Mouse (Mus musculus) thymus, postnatal 36 days (tissue): ENCODE results near the gene Ms4a4c.
"Not testable (repeated sequence)": the region's sequence is repeated elsewhere in the genome, so short reads cannot be mapped to it uniquely, and the experiment has no call there.

Source experiments
- DNase-seq, 2 experiments: peaks; one replicate each; pipeline ENCODE4 v3.0.0; 2022; ENCODE audit warnings: mixed read lengths in 2 of 2

The Ms4a4c gene

DNA sequence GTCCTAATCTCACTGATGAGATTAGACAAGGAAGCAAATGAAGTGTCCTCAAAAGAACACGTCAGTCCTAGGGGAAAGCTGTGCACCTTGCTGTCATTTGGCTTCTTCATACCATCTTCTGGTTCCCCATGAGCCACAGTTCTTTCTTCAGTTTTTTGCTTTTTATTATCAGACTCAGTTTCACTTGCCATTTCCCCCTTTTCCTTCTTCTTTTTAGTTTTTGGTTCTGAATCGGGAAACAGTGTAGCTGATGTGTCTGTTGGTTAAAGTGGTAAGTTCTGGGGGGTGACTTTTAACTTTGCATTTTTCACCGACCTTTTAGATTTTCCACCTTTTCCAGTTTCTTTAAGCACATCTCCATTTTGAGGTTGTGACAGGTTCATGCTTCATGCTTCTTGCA lies at the start of gene Ms4a4c:
Gene Ms4a4c, plus strand, starts transcription at position 244 of the 400 bp plus-strand sequence.
- DNase-seq = no peak

DNA sequence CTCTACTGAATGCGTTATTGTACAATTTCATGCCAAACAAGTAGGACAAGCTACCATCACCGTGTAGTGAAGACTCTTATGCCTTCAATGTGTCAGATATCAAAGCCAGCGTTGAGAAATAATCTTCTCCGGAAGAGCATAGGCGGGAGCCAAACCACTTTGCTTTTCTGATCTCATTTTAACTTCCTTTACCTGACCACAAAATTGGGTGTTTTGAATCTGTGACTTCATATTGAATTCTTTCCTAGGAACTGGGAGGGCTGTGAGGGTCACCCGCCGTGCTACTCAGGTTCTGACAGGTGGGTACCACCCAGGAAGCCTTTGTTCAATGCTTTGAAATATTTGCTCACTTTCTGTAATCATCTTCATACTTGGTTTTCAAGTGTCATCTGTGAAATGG lies 48.8 kb upstream of the Ms4a4c start:
- DNase-seq = peak; percentile 21 to 51

DNA sequence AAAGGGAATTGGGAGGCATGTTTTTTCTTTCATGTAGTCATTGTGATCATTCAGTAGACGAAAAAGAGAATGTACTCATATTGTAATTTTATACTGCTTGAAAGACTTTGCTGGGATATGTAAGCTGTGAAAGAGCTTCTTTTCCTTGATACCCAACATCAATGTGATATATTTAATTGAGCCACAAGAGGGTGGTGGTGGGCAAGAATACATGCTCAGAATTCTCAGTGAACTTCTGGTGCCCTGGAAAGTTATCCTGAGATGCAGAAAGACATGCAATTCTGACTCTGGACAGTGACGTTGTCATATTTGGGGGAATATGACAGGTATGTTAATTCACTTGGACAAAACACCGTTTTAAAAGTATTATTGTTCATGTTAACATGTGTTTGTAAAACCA lies 44.5 kb upstream of the Ms4a4c start:
- no peak for DNase-seq

DNA sequence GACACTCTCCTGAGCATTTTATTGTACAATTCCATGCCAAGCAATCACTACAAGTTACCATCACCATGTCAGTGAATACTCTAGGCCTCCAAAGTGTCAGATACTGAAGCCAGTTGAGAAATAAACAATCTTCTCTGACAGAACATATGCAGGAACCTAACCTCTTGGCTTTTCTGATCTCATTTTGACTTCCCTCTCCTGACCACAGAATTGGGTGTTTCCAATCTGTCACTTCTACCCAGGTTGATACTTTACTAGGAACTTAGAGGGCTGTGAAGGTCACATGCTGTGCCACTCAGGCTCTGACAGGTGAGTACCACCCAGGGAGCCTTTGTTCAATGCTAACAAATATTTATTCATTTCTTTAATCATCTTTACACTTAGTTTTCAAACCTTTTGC lies 42.6 kb upstream of the Ms4a4c start:
- no peak for DNase-seq

DNA sequence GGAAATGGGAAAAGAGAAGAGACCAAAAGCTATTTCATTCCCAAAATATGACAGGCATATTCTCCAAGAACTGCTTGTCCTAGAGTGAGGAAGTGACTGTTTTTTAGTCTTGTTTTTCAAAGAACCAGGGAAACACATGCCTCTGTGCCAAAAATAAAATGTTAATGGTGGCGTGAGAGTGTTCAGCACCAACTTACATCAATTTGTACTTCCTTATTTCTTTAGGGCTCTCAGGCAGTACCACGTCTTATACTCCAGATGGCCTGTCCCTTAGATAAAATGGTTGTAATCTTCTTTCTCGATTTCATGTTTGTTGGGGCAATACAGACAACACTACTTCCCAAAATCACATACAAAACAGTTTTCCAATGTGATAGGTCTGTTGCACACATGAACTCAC lies 36.3 kb upstream of the Ms4a4c start:
- no peak for DNase-seq

DNA sequence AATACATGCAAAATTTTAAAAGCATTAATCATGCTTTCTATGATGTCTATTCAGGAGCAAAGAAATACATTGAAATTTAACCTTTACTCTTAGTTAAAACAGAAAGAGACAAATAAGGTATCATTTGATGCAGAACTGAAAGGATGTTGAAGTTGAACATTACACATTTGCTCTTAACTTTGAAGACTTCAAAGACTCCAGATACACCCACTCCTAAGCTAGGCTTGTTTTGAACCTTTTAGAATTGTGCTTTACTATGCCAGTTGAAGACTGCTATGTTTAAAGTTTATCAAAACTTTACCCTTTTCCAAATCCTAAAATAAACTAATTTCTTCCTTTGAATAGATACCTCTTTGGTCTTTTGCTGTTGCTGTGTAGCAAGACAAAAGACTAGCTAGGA lies 33.4 kb upstream of the Ms4a4c start:
- DNase-seq = no peak

DNA sequence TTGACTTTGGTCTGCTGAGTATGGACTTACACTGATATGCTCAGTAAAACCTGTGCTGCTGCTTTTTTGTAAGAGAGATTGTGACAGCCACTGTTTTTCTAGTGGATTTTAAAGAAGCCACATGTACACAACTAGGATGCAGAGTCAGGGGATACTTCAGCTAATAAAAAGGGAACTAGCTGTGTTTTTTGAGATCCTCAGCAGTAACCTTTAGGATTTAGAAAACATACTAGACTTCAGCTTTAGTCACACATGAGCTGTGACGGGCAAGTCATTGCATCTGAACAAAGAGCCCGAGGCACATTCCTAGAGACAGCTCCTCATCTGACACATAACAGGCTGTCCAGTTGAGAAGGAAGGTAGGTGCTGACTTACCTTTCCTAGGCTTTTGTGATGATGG lies 29.3 kb upstream of the Ms4a4c start, which contains the start of gene Ms4a4a:
Gene Ms4a4a, plus strand, starts transcription at position 251 of the 400 bp plus-strand sequence.
- DNase-seq = no peak

DNA sequence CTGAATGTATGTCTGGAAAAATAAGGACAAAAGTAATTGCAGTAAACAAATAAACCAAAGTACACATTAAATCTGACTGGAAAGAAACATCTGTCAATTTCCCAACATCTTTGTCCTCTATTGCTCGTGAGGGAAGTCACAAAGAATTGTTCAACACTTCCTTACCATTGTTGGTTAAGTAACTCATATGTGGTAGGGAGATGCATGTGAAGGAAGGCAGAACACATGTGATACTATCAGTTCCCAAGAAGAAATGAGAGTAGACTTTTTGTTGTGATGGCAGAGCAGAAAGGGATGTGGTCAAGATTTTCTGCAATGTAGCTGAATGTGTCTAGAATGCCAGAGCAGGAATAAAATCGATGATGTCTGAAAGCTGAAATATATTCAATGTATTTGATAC lies 28.2 kb upstream of the Ms4a4c start:
- no peak for DNase-seq

DNA sequence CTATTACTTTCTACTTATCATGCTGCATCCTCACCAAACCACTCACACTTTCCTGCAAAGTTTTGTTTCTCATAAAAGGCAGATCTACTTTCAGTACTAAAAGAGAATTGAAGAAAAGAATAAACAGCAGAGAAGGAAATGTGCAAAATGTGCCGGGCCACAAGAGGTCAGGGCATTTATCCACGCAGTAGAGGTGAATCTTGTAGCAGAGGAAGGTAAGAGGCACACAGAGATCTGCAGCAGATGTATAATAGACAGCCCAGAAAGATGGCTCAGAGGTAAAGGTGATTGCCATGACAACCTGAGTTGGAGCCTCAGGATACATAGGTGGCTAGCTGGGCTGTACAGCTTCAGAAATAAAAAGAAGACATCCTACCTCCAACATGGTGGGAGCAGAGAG lies 17.5 kb upstream of the Ms4a4c start:
- peak; percentile 27 to 34 for DNase-seq

DNA sequence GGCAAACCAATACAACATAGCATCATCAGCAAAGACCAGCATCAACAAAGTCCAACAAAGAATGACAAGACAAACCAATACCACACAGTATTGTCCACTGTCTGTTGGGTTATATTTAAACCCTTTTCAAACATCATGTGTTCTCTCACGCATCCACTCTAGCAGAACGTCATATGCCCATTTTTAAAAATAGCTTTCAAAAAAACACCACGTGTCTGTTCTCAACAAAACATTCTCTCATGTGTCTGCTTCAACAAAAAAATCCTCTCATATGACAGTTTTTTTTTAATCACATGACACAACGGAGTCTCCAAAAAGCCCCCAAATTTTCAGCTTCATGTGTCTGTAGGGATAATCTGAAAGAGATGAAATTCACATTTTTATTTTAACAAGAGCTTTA lies 16.9 kb upstream of the Ms4a4c start:
- DNase-seq = no peak

DNA sequence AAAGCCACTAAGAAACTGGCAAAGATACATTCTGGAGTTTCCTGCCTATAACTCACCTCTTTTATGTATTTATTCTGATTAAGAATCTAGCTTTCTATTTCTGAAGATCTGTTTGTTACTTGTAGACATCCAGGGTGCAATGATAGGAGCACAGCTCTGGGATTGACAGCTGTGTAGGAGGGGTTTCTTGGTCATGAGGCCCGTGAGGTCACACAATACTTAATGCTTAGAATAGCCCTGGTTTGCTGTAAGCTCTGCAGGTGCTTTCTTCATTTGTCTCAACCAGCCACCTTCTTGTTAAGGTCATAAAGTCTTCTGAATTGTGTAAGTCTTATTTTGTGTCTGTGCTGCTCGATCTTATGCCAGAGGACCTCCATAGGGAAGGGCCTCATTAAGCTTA lies 15.6 kb upstream of the Ms4a4c start:
- no peak for DNase-seq

DNA sequence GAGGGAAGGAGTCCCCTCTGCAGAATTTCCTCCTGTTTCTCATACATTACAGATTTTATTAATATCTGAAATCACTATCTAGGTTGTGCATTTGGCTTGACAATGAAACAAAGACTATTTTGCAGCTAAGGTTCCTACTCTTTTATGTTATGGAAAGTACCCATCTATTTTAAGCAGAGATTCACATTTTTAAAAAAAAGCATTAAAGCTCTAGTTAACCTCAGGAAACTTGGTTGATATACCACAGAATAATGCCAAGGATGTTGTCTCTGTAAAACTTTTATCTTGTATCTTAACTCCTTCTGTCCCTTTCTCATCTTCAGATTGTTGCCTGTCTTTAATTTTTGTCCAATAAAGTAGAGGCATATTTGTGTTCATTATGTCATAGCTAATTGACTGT lies 8.8 kb upstream of the Ms4a4c start:
- DNase-seq = no peak

DNA sequence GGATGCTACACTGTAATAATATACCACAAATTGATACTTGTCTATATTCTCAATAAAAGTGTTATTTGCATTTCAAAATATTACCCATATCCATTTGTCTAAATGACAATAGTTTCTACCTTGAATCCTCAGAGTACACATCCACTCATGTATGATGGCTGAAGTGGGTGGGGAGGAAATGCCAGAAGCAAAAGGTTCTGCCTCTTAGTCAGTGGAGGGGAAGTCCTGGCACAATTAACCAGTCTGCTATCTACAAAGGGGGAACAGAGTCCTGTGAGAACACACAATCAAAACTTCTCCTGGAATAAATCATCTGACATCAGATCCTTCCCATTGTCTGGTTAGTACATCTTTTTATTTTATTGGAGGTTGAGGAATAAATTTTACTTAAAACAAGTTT lies 2.9 kb downstream of the Ms4a4c start:
- DNase-seq = no peak

DNA sequence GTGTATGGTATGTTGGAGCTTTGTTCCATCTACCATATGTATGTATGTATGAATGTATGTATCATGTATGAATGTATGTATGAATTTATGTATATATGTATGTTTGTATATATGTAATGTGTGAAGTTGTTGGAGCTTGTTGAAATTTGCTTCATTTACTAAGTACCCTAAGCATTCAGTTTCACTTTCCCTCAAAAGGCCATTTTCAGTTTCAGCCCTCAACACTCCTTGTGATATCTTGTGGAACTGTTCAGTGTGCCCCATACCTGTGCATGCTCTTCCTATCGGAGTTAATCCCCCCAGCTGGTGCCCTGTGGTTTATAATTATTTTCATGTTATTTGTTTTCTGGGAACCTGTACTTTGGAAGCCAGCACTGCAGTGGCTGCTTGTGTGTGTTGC lies 4.0 kb downstream of the Ms4a4c start:
- no peak for DNase-seq

DNA sequence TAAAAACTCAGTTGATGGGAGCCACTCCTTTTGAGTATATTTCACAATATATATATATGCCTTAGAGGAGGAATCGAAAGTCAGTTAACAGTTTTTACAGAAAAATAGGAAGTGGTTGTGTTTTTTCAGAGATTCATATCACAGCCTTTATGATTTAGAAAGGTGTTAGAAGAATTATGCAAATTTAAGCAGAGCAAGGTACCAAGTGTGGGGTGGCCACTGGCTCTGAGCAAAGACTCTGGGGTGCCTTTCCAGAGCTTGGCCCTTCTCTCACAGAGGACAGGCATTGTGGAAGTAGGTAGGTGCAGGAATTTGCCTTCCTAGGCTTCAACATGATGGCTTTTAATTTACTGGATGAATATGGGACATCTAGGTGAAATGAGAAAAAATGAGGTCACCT lies 7.1 kb downstream of the Ms4a4c start:
- no peak for DNase-seq

DNA sequence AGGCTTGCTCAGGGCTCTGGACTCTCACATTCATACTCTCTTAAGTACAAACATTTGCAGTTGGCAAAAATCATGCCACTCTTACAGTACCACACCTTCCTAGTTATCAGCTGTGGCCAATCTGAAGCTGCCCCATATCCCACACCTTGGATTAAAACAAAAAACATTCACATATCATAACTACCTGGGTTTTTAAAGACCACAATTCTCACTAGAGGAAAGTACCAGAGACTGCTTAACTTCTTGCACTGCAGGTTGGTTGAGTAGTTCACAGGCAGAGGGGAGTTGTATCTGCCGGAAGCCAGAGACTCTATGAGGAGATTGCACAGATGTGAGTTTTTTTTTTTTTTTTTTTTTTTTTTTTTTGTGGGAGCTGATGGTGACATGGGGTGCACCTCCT lies 9.5 kb downstream of the Ms4a4c start:
- no peak for DNase-seq

DNA sequence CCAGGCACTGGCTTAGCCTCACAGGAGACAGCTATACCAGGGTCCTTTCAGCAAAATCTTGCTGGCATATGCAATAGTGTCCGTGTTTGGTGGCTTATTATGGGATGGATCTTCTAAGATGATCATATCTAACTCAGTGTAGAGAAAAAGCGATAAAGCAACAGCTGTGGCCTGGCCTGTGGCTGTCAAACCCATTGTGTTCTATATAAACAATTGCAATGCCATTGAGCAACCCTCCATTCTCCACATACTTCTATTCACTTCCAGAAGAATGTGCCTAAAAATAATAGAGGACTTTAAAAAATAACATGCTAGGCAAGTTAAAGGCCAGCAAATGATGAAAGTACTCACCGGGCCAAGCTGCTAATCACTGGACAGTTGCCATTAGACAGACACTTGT lies 11.0 kb downstream of the Ms4a4c start:
- DNase-seq = no peak

DNA sequence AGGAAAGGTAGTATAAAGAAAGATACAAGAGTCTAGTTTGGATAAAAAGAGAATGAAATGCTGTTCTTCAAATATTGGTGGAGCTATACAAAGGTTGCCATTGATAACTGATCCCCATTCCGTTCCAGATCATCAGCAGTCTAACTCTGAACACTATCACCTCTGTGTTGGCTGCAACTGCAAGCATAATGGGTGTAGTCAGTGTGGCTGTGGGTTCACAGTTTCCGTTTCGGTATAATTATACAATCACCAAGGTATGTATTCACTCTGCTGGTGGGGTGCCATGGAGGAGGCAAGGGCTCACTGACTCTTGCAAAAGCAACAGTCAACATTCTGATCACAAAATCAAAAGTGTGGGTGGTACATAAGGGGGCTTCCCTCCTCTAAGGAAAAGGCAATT lies 14.3 kb downstream of the Ms4a4c start:
- not testable (repeated sequence) for DNase-seq

DNA sequence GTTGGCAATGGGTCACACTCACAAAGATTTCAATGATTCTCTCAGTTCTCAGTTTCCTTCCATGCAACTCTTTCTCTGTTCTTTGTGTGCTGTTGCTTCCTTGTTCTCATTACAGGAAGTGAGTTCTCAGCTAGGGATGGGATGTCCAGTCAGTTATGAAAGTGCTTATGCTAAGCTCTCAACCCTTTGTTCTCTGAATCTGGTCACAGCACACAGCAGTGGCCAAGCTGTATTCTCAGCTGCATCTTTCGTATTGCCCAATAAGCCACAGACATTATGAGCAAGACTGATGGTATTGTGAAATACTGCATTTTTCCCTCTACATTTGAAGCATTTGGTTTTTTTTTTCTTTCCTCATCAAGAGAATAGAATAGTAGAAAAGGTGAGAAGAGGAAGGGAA lies 26.6 kb downstream of the Ms4a4c start:
- DNase-seq = not testable (repeated sequence)

DNA sequence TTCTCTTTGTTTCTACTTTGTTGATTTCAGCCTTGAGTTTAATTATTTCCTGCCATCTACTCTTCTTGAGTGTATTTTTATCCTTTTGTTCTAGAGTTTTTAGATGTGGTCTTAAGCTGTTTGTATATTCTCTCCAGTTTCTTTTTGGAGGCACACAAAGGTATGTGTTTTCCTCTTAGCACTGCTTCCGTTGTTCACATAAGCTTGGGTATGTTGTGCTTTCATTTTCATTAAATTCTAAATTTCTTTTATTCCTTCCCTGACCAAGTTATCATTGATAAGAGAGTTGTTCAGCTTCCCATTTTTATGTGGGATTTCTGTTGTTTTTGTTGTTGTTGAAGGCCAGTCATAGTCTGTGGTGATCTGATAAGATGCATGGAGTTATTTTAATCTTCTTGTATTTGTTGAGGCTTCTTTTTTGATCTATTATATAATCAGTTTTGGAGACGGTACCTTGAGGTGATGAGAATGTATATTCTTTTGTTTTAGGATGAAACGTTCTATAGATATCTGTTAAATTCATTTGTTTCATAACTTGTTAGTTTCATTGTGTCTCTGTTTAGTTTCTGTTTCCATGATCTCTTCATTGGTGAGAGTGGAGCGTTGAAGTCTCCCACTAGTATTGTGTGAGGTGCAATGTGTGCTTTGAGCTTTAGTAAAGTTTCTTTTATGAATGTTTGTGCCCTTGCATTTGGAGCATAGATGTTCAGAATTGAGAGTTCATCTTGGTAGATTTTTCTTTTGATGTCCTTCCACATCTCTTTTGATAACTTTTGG lies 30.7 kb downstream of the Ms4a4c start:
- DNase-seq = no peak

DNA sequence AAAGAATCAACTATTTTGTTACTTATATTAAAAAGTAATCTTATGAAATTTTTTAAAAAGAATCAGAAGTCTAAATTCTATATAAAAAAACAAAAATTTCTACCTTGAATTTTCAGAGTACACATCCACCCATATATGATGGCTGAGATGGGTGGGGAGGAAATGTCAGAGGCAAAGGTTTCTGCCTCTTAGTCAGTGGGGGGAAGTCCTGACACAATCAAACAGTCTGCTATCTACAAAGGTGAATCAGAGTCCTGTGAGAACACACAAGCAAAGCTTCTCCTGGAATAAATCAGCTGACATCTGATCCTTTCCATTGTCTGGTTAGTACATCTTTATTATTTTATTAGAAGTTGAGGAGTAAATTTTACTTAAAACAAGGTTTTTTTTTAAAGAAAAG lies 38.8 kb downstream of the Ms4a4c start, which contains the start of gene Ms4a4b:
Gene Ms4a4b, plus strand, starts transcription at position 216 of the 400 bp plus-strand sequence.
- DNase-seq = no peak

DNA sequence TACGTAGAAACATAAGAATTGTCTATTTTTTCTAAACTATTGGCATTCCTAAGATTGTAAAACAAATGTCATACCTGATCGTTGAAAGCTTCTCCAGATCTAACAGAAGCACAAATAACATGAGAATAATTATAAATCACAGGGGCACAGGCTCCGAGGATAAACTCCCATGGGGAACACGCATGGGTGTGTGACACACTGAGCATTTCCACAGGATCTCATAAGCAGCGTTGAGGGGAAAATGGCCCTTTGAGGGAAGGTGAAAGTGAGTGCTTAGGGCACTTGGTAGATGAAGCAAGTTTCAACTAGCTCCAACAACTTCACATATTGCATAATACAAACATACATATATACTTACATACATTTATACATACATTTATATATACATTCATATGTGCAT lies 39.4 kb downstream of the Ms4a4c start:
- no peak for DNase-seq

DNA sequence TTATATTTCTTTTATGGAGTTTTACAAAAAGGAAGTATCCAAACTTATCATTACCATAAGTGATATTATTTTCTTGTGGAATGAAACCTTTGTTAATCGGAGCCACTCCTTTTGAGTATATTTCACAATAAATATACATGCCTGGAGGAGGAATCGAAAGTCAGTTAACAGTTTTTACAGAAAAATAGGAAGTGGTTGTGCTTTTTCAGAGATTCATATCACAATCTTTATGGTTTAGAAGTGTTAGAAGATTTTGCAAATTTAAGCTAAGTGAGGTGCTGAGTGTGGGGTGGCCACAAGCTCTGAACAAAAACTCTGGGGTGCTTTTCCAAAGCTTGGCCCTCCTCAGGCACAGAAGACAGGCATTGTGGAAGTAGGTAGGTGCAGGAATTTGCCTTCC lies 42.7 kb downstream of the Ms4a4c start:
- no peak for DNase-seq

DNA sequence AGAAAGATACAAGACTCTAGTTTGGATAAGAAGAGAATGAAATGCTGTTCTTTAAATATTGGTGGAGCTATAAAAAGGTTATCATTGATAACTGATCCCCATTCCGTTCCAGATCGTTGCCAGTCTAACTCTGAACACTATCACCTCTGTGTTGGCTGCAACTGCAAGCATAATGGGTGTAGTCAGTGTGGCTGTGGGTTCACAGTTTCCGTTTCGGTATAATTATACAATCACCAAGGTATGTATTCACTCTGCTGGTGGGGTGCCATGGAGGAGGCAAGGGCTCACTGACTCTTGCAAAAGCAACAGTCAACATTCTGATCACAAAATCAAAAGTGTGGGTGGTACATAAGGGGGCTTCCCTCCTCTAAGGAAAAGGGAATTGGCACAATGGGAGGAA lies 54.5 kb downstream of the Ms4a4c start:
- DNase-seq = not testable (repeated sequence)

DNA sequence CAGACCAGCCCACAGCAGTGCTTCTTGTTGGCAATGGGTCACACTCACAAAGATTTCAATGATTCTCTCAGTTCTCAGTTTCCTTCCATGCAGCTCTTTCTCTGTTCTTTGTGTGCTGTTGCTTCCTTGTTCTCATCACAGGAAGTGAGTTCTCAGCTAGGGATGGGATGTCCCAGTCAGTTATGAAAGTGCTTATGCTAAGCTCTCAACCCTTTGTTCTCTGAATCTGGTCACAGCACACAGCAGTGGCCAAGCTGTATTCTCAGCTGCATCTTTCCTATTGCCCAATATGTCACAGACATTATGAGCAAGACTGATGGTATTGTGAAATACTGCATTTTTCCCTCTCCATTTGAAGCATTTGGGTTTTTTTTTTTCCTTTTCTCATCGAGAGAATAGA lies 60.2 kb downstream of the Ms4a4c start:
- not testable (repeated sequence) for DNase-seq
